Mouse (Mus musculus) lung, adult 10 weeks (tissue): Measurements from ENCODE around the gene Nox3. TPM values are rescaled to one million over a fixed set of nuclear protein-coding genes. Genes with fewer than 3 reads are reported as not detected.

Source experiments
- polyA plus RNA-seq: library from polyadenylated mRNA; stranded (reverse); fragments of 350-450 nt; fragmentation: Illumina TruSeq; extraction: RNeasy Lipid Tissue Mini Kit (QIAGEN cat#74804); gene quantifications from one replicate; pipeline ENCODE4 v1.2.3, GENCODE M21; 2014; ENCODE audit warnings: low read depth, low replicate concordance; ENCODE audit not compliant: insufficient read depth

Gene Nox3
- polyA plus RNA-seq, result not detected

GRCm38 (mm10) chr17:3696161-3696560, at the start of gene Nox3:
TSS of gene Nox3 (minus strand) at chr17:3696261.

Other genes with a start within 250 kb of the Nox3 start
- not detected for gene Cldn20, start 163.7 kb downstream of the Nox3 start, polyA plus RNA-seq
- 6.7 TPM for gene Tfb1m, start 138.5 kb downstream of the Nox3 start, polyA plus RNA-seq